Mouse (Mus musculus) lung, postnatal 0 days (tissue): Measurements from ENCODE around the gene 4933411K16Rik.

Experiments used
- CTCF ChIP-seq: IDR thresholded peaks from 2 replicates; pipeline ENCODE4 v1.5.1; 2016; ENCODE audit warnings: antibody characterized with exemption, mild to moderate bottlenecking
- EP300 ChIP-seq: IDR thresholded peaks from 2 replicates; pipeline ENCODE4 v1.6.1; 2016; ENCODE audit warnings: antibody characterized with exemption, mild to moderate bottlenecking, control low read depth

- TF ChIP-seq EP300, result no peak
- no peak for TF ChIP-seq CTCF
These were observed 37.7 kb upstream of the 4933411K16Rik start for GRCm38 (mm10) chr19:42014231-42014825.
